Mouse (Mus musculus) C2C12 (cell line): ENCODE measurements around the gene Cdc42ep2.

Source experiments
- CEBPB ChIP-seq: IDR thresholded peaks from one replicate; pipeline ENCODE4 v1.6.1; 2011; ENCODE audit warnings: low read depth, mild to moderate bottlenecking, control low read depth, moderate library complexity
- CTCF ChIP-seq: IDR thresholded peaks from one replicate; pipeline ENCODE4 v1.5.1; 2011; ENCODE audit not compliant: control insufficient read depth, insufficient read depth, insufficient read length
- FOSL1 ChIP-seq: IDR thresholded peaks from one replicate; pipeline ENCODE4 v1.8.0; 2011; ENCODE audit warnings: mild to moderate bottlenecking, low read length; ENCODE audit not compliant: poor library complexity, insufficient read depth, severe bottlenecking
- MAX ChIP-seq: IDR thresholded peaks from one replicate; pipeline ENCODE4 v1.6.1; 2011; ENCODE audit warnings: mild to moderate bottlenecking, control low read depth
- USF1 ChIP-seq: IDR thresholded peaks from one replicate; pipeline ENCODE4 v1.6.1; 2011; ENCODE audit warnings: low read depth, mild to moderate bottlenecking, control low read depth, moderate library complexity

GRCm38 (mm10) chr19:5911430-5912102 lies 13.1 kb downstream of the Cdc42ep2 start:
- TF ChIP-seq CTCF (no peak), MAX (no peak), CEBPB (no peak), FOSL1 (no peak), USF1 (no peak)
